Mouse (Mus musculus) intestine, postnatal 0 days (tissue): ENCODE measurements around the gene Npff. TPM values are rescaled to one million over a fixed set of nuclear protein-coding genes. Genes with fewer than 3 reads are reported as not detected.

Experiments used
- ATAC-seq: fragments of 200-750 bp; cut with Nextera tagmentation; 2 replicates; pipeline ENCODE4 v1.8.0; 2017; ENCODE audit warnings: mild to moderate bottlenecking, moderate TSS enrichment, moderate library complexity
- H3K27ac ChIP-seq: fragments of 300-500 bp; sonication (generic); 2 replicates; pipeline ENCODE4 v1.5.1; 2014; ENCODE audit warnings: mild to moderate bottlenecking, low read depth, low read length, moderate library complexity
- H3K27me3 ChIP-seq: fragments of 300-500 bp; sonication (generic); replicated peaks from 2 replicates; pipeline ENCODE4 v1.6.1; 2014; ENCODE audit warnings: low read length, mixed read lengths; ENCODE audit not compliant: control insufficient read depth, insufficient read depth
- H3K36me3 ChIP-seq: fragments of 300-500 bp; sonication (generic); 2 replicates; pipeline ENCODE4 v1.6.1; 2014; ENCODE audit warnings: mild to moderate bottlenecking, moderate library complexity; ENCODE audit not compliant: control insufficient read depth, insufficient read depth
- H3K4me1 ChIP-seq: fragments of 300-500 bp; sonication (generic); replicated peaks from 2 replicates; pipeline ENCODE4 v1.6.1; 2014; ENCODE audit warnings: antibody characterized with exemption, low read length, mixed read lengths; ENCODE audit not compliant: control insufficient read depth, insufficient read depth
- H3K4me2 ChIP-seq: fragments of 300-500 bp; sonication (generic); replicated peaks from 2 replicates; pipeline ENCODE4 v1.6.1; 2014; ENCODE audit warnings: low read depth, mild to moderate bottlenecking, moderate library complexity
- H3K4me3 ChIP-seq: fragments of 300-500 bp; sonication (generic); 2 replicates; pipeline ENCODE4 v1.5.1; 2014; ENCODE audit warnings: low read depth, low read length
- H3K9ac ChIP-seq: fragments of 300-500 bp; sonication (generic); 2 replicates; pipeline ENCODE4 v1.6.1; 2014; ENCODE audit warnings: mild to moderate bottlenecking, low read depth, low read length
- H3K9me3 ChIP-seq: fragments of 300-500 bp; sonication (generic); 2 replicates; pipeline ENCODE4 v1.6.1; 2016; ENCODE audit warnings: mixed run types; ENCODE audit not compliant: control insufficient read depth
- CTCF ChIP-seq: sonication (generic); IDR thresholded peaks from 2 replicates; pipeline ENCODE4 v1.5.1; 2016; ENCODE audit warnings: low read depth, mild to moderate bottlenecking, control low read depth, antibody characterized with exemption, moderate library complexity
- WGBS: fragments of 180-500 bp; shearing (Covaris S2); extraction: QIAGEN DNeasy Blood & Tissue Kit; methylation state at CpG from one replicate; pipeline ENCODE4 v1.1.7; 2014; 5-methylcytosine and 5-hydroxymethylcytosine counted together
- polyA plus RNA-seq: library from polyadenylated mRNA; unstranded; fragments of >200 nt; fragmentation: Nextera tagmentation; extraction: Ambion mirVana; gene quantifications from 2 replicates; pipeline ENCODE4 v1.2.1, GENCODE M21; 2015

Gene Npff
- polyA plus RNA-seq, 1 experiment from 2014 or later = 1.1 TPM

DNA sequence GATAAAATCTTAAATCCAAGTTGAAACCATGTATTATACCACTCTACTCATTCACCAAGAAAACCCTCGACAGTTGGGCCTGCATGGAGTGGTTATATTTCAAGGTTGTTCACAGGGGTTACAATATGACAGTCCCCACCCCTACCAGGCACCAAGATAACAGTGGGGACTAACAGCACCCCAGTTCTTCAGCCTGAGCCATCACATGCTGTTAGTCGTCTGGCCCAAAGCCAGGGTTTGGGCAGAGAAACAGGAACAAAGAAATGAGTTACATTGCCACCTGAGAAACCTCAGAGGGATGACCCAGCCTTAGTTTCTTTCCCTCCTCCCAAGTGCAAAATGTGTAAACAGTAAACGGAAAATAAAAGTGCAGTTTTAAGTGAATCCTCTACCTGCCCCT, 25.4 kb downstream of the Npff start:
- peaks cover 79% of the 10 kb centered on the region for H3K36me3 ChIP-seq
- H3K4me3 ChIP-seq = no peak overlapping the region
- no peaks in the 10 kb centered on the region for H3K9me3 ChIP-seq
- H3K9ac ChIP-seq = no peak overlapping the region
- no peak for ATAC-seq
- no peaks in the 10 kb centered on the region for H3K27me3 ChIP-seq
- no peak overlapping the region for H3K4me2 ChIP-seq
- whole genome bisulfite sequencing = 39% methylated on average over 3 of the region's 3 CpGs
- no peak for TF ChIP-seq CTCF
- no peak overlapping the region; the same call in 1 of the 2 replicates for H3K27ac ChIP-seq
- H3K4me1 ChIP-seq = no peaks in the 10 kb centered on the region

DNA sequence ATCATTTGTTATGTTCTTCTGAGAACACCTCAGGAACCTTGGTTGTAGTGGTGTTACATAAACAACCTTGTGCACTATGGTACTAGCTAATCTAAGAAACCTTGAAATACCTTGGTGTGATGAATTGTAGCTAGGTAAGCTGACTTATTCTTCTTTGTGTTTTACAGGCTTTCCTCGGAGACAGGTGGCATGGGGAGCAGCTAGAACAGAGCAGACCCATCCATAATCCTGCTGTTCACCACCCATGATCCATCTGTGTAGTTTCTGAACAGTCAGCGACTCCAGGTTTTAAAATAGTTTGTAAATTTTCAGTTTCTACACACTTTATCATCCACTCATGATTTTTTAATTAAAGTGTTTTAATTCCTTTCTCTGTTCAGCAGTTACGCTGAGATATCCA, 26.4 kb downstream of the Npff start:
- H3K9ac ChIP-seq = no peak overlapping the region
- WGBS = 81% methylated on average over 3 of the region's 3 CpGs
- no peak for TF ChIP-seq CTCF
- no peak overlapping the region for H3K4me2 ChIP-seq
- no peak for ATAC-seq
- H3K36me3 ChIP-seq = peaks cover 81% of the 10 kb centered on the region
- H3K27me3 ChIP-seq = no peaks in the 10 kb centered on the region
- no peak overlapping the region for H3K4me3 ChIP-seq
- H3K27ac ChIP-seq = no peak overlapping the region
- no peaks in the 10 kb centered on the region for H3K4me1 ChIP-seq
- no peaks in the 10 kb centered on the region for H3K9me3 ChIP-seq

DNA sequence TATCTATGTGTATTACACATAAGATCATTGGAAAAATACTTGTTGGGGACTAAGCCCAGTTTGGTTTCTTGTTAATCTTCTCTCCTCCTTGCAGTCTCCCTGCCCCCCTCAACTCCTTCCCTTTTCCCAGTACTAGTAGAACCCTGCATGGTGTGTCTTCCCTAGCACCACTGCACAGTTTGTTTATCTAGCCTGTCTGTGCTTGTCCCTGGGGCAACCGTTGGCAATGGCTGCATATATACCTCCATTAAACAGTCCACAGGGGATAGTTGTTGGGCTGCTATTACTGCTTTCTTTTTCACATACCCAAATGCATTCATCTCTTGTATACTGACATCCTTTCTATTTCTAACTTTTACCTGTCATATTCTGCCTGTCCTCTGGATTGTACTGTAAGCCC, 37.1 kb downstream of the Npff start:
- Histone ChIP-seq H3K27me3 (no peaks in the 10 kb centered on the region), H3K9ac (no peak overlapping the region), H3K4me3 (no peak overlapping the region), H3K4me2 (no peak overlapping the region), H3K4me1 (no peaks in the 10 kb centered on the region), H3K36me3 (peaks cover 85% of the 10 kb centered on the region), H3K9me3 (no peaks in the 10 kb centered on the region), H3K27ac (no peak overlapping the region)
- WGBS = 60% methylated on average over 1 of the region's 1 CpGs
- ATAC-seq = no peak
- TF ChIP-seq CTCF = no peak

DNA sequence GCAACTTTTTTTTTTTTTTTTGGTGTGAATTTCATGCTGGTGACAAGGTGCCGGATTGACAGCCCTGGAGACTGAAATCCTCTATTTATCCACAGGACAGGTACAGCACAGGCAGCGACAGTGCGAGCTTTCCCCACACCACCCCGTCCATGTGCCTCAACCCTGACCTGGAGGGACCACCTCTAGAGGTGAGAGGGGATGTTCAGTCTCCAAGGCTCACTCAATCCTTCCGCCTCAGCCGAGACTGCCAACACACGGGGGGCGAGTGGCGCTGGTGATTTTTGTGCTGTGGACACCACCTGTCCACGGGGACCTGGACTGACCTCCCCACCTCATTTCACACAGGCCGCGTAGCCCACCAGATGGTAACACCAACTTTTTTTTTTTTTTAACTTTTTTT, 38.9 kb downstream of the Npff start:
- Histone ChIP-seq H3K36me3 (peaks cover 85% of the 10 kb centered on the region), H3K27me3 (no peaks in the 10 kb centered on the region), H3K27ac (no peak overlapping the region), H3K9ac (no peak overlapping the region), H3K4me3 (no peak overlapping the region), H3K4me1 (no peaks in the 10 kb centered on the region), H3K9me3 (no peaks in the 10 kb centered on the region), H3K4me2 (no peak overlapping the region)
- no peak for TF ChIP-seq CTCF
- ATAC-seq = no peak
- 90% methylated on average over 12 of the region's 12 CpGs for WGBS

DNA sequence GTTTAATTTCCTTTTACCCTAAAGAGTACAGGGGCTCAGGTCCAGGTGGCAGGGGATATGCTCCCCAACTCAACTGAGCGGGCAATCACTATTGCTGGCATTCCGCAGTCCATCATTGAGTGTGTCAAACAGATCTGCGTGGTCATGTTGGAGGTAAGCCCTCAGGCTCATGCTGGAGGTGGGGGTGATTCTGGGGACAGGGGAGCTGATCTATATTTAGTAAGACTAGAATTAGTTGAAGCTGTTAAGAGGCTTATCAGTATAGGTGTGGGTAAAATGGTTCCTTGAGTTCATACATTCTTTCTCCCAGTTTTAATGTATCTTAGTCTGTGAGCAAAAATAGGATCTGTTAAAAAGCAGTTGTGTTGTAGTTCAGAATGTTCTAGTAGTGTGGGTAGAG, 41.6 kb downstream of the Npff start:
- H3K4me3 ChIP-seq = no peak overlapping the region
- 89% methylated on average over 3 of the region's 3 CpGs for WGBS
- ATAC-seq = no peak
- no peaks in the 10 kb centered on the region for H3K9me3 ChIP-seq
- no peak overlapping the region for H3K4me2 ChIP-seq
- H3K27me3 ChIP-seq = no peaks in the 10 kb centered on the region
- peaks cover 74% of the 10 kb centered on the region for H3K36me3 ChIP-seq
- no peak overlapping the region for H3K27ac ChIP-seq
- TF ChIP-seq CTCF = no peak
- H3K4me1 ChIP-seq = no peaks in the 10 kb centered on the region
- no peak overlapping the region for H3K9ac ChIP-seq

DNA sequence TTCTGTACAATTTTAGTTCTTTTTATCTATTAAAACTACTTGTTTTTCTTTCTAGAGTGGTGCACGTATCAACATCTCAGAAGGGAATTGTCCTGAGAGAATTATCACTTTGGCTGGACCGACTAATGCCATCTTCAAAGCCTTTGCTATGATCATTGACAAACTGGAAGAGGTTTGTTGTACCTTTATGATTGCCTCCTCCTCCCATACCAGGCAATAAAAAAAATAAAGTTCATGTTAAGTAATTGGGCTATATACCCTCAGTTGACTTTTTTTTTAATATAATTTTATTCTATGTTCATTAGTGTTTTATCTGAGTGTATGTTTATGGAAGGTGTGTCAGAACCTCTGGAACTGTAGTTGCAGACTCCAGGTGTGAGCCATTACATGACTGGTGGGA, 50.2 kb downstream of the Npff start:
- 88% methylated on average over 2 of the region's 2 CpGs for WGBS

More for the DNA sequence above, 50.2 kb downstream of the Npff start:
- Histone ChIP-seq H3K9me3 (no peaks in the 10 kb centered on the region), H3K9ac (no peak overlapping the region), H3K4me2 (no peak overlapping the region), H3K36me3 (peaks cover 56% of the 10 kb centered on the region), H3K4me1 (no peaks in the 10 kb centered on the region), H3K27ac (no peak overlapping the region), H3K27me3 (no peaks in the 10 kb centered on the region), H3K4me3 (no peak overlapping the region)
- no peak for TF ChIP-seq CTCF
- ATAC-seq = no peak

Other genes with a start within 250 kb of the Npff start
- 80.4 and 81.1 TPM in 2 replicates for gene Mfsd5, start 245.5 kb downstream of the Npff start, polyA plus RNA-seq
- gene Espl1, start 228.7 kb downstream of the Npff start, polyA plus RNA-seq = 4.7 and 5.4 TPM in 2 replicates
- gene Pfdn5, start 198.8 kb downstream of the Npff start, polyA plus RNA-seq = 339 and 341 TPM in 2 replicates
- gene Myg1, start 193.2 kb downstream of the Npff start, polyA plus RNA-seq = 35.8 and 41.5 TPM in 2 replicates
- 15.0 and 16.8 TPM in 2 replicates for gene Aaas, start 174.2 kb downstream of the Npff start, polyA plus RNA-seq
- 0.07 and 0.14 TPM in 2 replicates for gene Sp7, start 157.8 kb downstream of the Npff start, polyA plus RNA-seq
- gene Sp1, start 118.8 kb downstream of the Npff start, polyA plus RNA-seq = 5.6 and 5.8 TPM in 2 replicates
- gene Amhr2, start 79.6 kb downstream of the Npff start, polyA plus RNA-seq = 0.35 and 0.50 TPM in 2 replicates
- 394 and 398 TPM in 2 replicates for gene Prr13, start 65.9 kb downstream of the Npff start, polyA plus RNA-seq
- gene Pcbp2, start 54.4 kb downstream of the Npff start, polyA plus RNA-seq = 109 and 115 TPM in 2 replicates
- 3.5 TPM in 1 of 2 replicates, not detected in the other for gene Gm10337, start 21.2 kb downstream of the Npff start, polyA plus RNA-seq
- 3.1 and 3.5 TPM in 2 replicates for gene Map3k12, start 7.9 kb downstream of the Npff start, polyA plus RNA-seq
- 50.2 and 50.4 TPM in 2 replicates for gene Tarbp2, start 6.8 kb downstream of the Npff start, polyA plus RNA-seq
- gene Gm28047, start 100.1 kb upstream of the Npff start, polyA plus RNA-seq = not detected in 2 replicates
- gene Atf7, start 100.5 kb upstream of the Npff start, polyA plus RNA-seq = 15.0 and 17.1 TPM in 2 replicates
- 74.5 and 77.9 TPM in 2 replicates for gene Atp5g2, start 147.4 kb upstream of the Npff start, polyA plus RNA-seq
- gene Calcoco1, start 197.2 kb upstream of the Npff start, polyA plus RNA-seq = 14.2 and 14.4 TPM in 2 replicates